Comparison of ENCODE assay signal across 16 mouse cellular contexts in the genomic region with DNA sequence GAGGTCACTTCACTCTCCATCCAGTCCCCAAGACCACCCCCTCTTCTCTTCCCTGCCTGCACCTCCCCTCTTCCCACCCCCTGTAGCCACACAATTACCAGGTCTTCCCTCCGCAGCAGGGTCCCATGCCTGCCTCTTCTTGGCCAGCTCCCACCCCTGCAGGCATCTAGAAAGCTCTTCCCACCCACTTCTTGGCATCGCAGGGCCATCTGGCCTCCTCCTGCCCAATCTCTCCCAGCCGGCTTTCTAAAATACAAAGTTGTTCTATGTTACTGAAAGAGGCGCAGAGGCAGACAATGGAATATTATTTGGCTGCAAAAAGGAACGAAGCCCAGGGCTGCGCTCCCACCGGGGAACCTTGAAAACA.
DNase-seq lines count a peak whose midpoint lies in the region; ATAC-seq and TF ChIP-seq lines count a peak whose summit lies in the region.
"Had no signal": no experiment of that assay in that cellular context is flagged by ENCODE, and none has a peak within 500 bp of the region (broad histone marks: within the 10 kb centered on the region; RNA-seq: fewer than 3 reads in every experiment).

No protein-coding gene starts in this region.

- DNase-seq in cerebellum, adult 11-12 months = peak; percentile 78
- no peak for DNase-seq in cerebellum, adult 8-10 months
- peak; percentile 56 to 74 for DNase-seq in right cerebral cortex, postnatal 10 days (ENCODE audit: low spot score in 2 of 2)
- no peak for DNase-seq in right cerebral cortex, postnatal 4 days
- no peak for DNase-seq in hindbrain, embryonic 14.5 days (ENCODE audit: low spot score)
- DNase-seq in midbrain, postnatal 0 days (ENCODE audit: low spot score) = peak; percentile 64
- DNase-seq in adrenal gland, adult 18-20 months (ENCODE audit: low spot score in 2 of 2) = no peak
- DNase-seq: gastrocnemius, postnatal 14 days; kidney, adult 2 months; lung, postnatal 4 days; thymus, postnatal 4 days had no signal

- no peaks in the 10 kb centered on the region for H3K27me3 ChIP-seq in hindbrain, embryonic 14.5 days (ENCODE audit: control insufficient read depth, insufficient read depth, low read length)
- H3K27me3 ChIP-seq in midbrain, postnatal 0 days (ENCODE audit: insufficient read depth, low read length) = no peaks in the 10 kb centered on the region
- H3K27me3 ChIP-seq in kidney, embryonic 14.5 days (ENCODE audit: control insufficient read depth, insufficient read depth, low read length) = no peaks in the 10 kb centered on the region

- H3K4me1 ChIP-seq in hindbrain, embryonic 14.5 days (replicated peaks; ENCODE audit: control insufficient read depth, insufficient read depth, low read length) = peaks cover 13% of the 10 kb centered on the region
- H3K4me1 ChIP-seq in midbrain, postnatal 0 days (ENCODE audit: insufficient read depth, low read length) = no peaks in the 10 kb centered on the region; the same call in 1 of the 2 replicates
- H3K4me1 ChIP-seq in kidney, embryonic 14.5 days (ENCODE audit: control insufficient read depth, insufficient read depth, low read length) = peaks cover 19% of the 10 kb centered on the region
- H3K4me1 ChIP-seq: heart, embryonic 15.5 days had no signal

- no peak for TF ChIP-seq CTCF in midbrain, postnatal 0 days (IDR thresholded peaks at IDR 0.05)

- no peak overlapping the region for H3K4me3 ChIP-seq in hindbrain, embryonic 14.5 days (replicated peaks; ENCODE audit: low read length)
- H3K4me3 ChIP-seq in midbrain, postnatal 0 days (ENCODE audit: low read depth, low read length) = no peak overlapping the region
- no peak overlapping the region for H3K4me3 ChIP-seq in kidney, embryonic 14.5 days (ENCODE audit: low read length)
- H3K4me3 ChIP-seq: erythroblast, embryonic 14.5 days; heart, embryonic 15.5 days; myocyte had no signal

- peaks cover 18% of the 10 kb centered on the region for H3K36me3 ChIP-seq in hindbrain, embryonic 14.5 days (replicated peaks; ENCODE audit: control insufficient read depth, insufficient read depth)
- peaks cover 14% of the 10 kb centered on the region for H3K36me3 ChIP-seq in midbrain, postnatal 0 days (ENCODE audit: insufficient read depth, low read length)
- H3K36me3 ChIP-seq in kidney, embryonic 14.5 days (ENCODE audit: control insufficient read depth, insufficient read depth, low read length) = peaks cover 12% of the 10 kb centered on the region
- H3K36me3 ChIP-seq: heart, embryonic 15.5 days had no signal

- peak overlapping the region; percentile 32; the same call in 1 of the 2 replicates for H3K27ac ChIP-seq in hindbrain, embryonic 14.5 days
- H3K27ac ChIP-seq in midbrain, postnatal 0 days (ENCODE audit: low read depth, low read length) = no peak overlapping the region
- H3K27ac ChIP-seq in kidney, embryonic 14.5 days (ENCODE audit: low read depth, low read length) = no peak overlapping the region
- H3K27ac ChIP-seq: heart, embryonic 15.5 days; liver, embryonic 14.5 days had no signal

- H3K9me3 ChIP-seq in hindbrain, embryonic 14.5 days (ENCODE audit: control insufficient read depth, low read length) = no peaks in the 10 kb centered on the region
- H3K9me3 ChIP-seq in midbrain, postnatal 0 days (ENCODE audit: low read length) = no peaks in the 10 kb centered on the region
- no peaks in the 10 kb centered on the region for H3K9me3 ChIP-seq in kidney, embryonic 14.5 days (ENCODE audit: control insufficient read depth, low read length)
- H3K9me3 ChIP-seq: heart, embryonic 15.5 days had no signal

- no peak overlapping the region for H3K9ac ChIP-seq in hindbrain, embryonic 14.5 days
- no peak overlapping the region for H3K9ac ChIP-seq in midbrain, postnatal 0 days (replicated peaks; ENCODE audit: low read length, poor library complexity, severe bottlenecking)
- no peak overlapping the region for H3K9ac ChIP-seq in kidney, embryonic 14.5 days (ENCODE audit: low read depth, low read length)
- H3K9ac ChIP-seq: heart, embryonic 15.5 days; liver, embryonic 14.5 days had no signal

- H3K4me2 ChIP-seq in hindbrain, embryonic 14.5 days (replicated peaks) = no peak overlapping the region
- no peak overlapping the region for H3K4me2 ChIP-seq in midbrain, postnatal 0 days (ENCODE audit: low read depth, low read length, poor library complexity, severe bottlenecking)
- H3K4me2 ChIP-seq in kidney, embryonic 14.5 days (replicated peaks; ENCODE audit: low read depth, low read length) = no peak overlapping the region
- H3K4me2 ChIP-seq: heart, embryonic 15.5 days had no signal

- WGBS in hindbrain, embryonic 14.5 days = 57% methylated on average over 7 of the region's 7 CpGs
- 50% methylated on average over 7 of the region's 7 CpGs for WGBS in midbrain, postnatal 0 days
- WGBS in kidney, embryonic 14.5 days = 92% methylated on average over 7 of the region's 7 CpGs

- ATAC-seq in hindbrain, embryonic 14.5 days (ENCODE audit: low FRiP score) = no peak
- no peak for ATAC-seq in midbrain, postnatal 0 days (ENCODE audit: low FRiP score)
- no peak for ATAC-seq in kidney, embryonic 14.5 days (ENCODE audit: low FRiP score, low TSS enrichment)

Comparison
In these comparisons a context has a peak if more than half of its experiments do, and no peak if none do; other contexts are left out.
1. DNase-seq: peak in cerebellum, adult 11-12 months (single experiment), right cerebral cortex, postnatal 10 days (2 of 2) and midbrain, postnatal 0 days (single experiment); none in cerebellum, adult 8-10 months (single experiment), right cerebral cortex, postnatal 4 days (single experiment), hindbrain, embryonic 14.5 days (single experiment) and adrenal gland, adult 18-20 months (0 of 2).